In the genomic region with DNA sequence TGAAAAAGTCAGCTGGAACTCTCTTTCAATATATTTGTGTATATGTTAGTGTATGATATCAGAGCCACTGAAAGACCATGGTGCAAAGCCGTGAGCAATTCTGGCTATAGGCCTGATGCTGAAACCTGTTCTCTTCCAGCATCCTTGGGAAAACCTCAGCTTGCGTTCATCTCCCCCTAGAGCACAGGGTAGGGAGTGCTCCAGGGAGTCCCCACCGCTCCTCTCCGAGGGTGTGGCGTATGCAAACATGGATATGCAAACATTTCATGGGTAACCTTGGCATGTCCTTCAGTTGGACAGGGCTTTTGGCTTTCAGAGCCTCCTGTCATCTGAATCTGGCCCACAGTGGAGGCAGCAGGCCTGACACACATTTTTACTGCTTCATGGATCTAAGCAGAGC, we compare ENCODE assay signal across 23 mouse cellular contexts. TPM values are rescaled to one million over a fixed set of nuclear protein-coding genes. Genes with fewer than 3 reads are reported as not detected.
DNase-seq lines count a peak whose midpoint lies in the region; ATAC-seq and TF ChIP-seq lines count a peak whose summit lies in the region.
"Had no signal": no experiment of that assay in that cellular context is flagged by ENCODE, and none has a peak within 500 bp of the region (broad histone marks: within the 10 kb centered on the region; RNA-seq: fewer than 3 reads in every experiment).

No protein-coding gene starts in this region.

- H3K9me3 ChIP-seq in liver, embryonic 14.5 days (ENCODE audit: control insufficient read depth, low read length) = no peaks in the 10 kb centered on the region
- no peaks in the 10 kb centered on the region for H3K9me3 ChIP-seq in liver, postnatal 0 days (ENCODE audit: low read length)
- H3K9me3 ChIP-seq in E14TG2a.4 (ENCODE audit: low read length) = no peaks in the 10 kb centered on the region
- H3K9me3 ChIP-seq: embryonic facial prominence, embryonic 10.5 days; G1E; heart, embryonic 10.5 days; hindbrain, embryonic 15.5 days; kidney, embryonic 15.5 days; limb, embryonic 10.5 days had no signal

- DNase-seq in frontal cortex, adult 2 months (ENCODE audit: extremely low spot score in 1 of 2, low spot score in 1 of 2) = no peak
- no peak for DNase-seq in liver, embryonic 14.5 days (ENCODE audit: low read depth in 3 of 3, low spot score in 3 of 3)
- DNase-seq in liver, postnatal 0 days = no peak
- peak; percentile 69 for DNase-seq in brain, adult 2 months (ENCODE audit: low read depth, low spot score)
- DNase-seq in gastrocnemius, adult 2 months = no peak
- no peak for DNase-seq in gastrocnemius, postnatal 36 days
- DNase-seq: adrenal gland, postnatal 14 days; cerebellum, adult 9-11 months; heart, postnatal 4 days; kidney, postnatal 4 days; liver; thymus, postnatal 25 days had no signal

- TF ChIP-seq CTCF in liver, embryonic 14.5 days (IDR thresholded peaks at IDR 0.05; ENCODE audit: low read depth) = 0 out of 2 replicates have a peak, but pooled peaks have one; percentile 17
- no peak for TF ChIP-seq CTCF in liver, postnatal 0 days (IDR thresholded peaks at IDR 0.05; ENCODE audit: low read depth)
- TF ChIP-seq CTCF in E14TG2a.4 (conservative IDR thresholded peaks at IDR 0.05; ENCODE audit: low read length) = 0 out of 2 replicates have a peak, but pooled peaks have one; percentile 6
- TF ChIP-seq CTCF in gastrocnemius, adult 2 months (IDR thresholded peaks at IDR 0.05) = no peak

- no peak overlapping the region for H3K4me2 ChIP-seq in liver, embryonic 14.5 days (ENCODE audit: low read depth)
- H3K4me2 ChIP-seq in liver, postnatal 0 days (ENCODE audit: low read depth, low read length) = no peak overlapping the region
- H3K4me2 ChIP-seq: hindbrain, embryonic 15.5 days; kidney, embryonic 15.5 days; midbrain, embryonic 11.5 days had no signal

- no peaks in the 10 kb centered on the region for H3K36me3 ChIP-seq in liver, embryonic 14.5 days (replicated peaks; ENCODE audit: control insufficient read depth, insufficient read depth, low read depth)
- no peaks in the 10 kb centered on the region for H3K36me3 ChIP-seq in liver, postnatal 0 days (replicated peaks; ENCODE audit: insufficient read depth, low read length)
- H3K36me3 ChIP-seq in E14TG2a.4 (ENCODE audit: insufficient read depth, low read length) = no peaks in the 10 kb centered on the region
- H3K36me3 ChIP-seq: embryonic facial prominence, embryonic 10.5 days; G1E; heart, embryonic 10.5 days; kidney, embryonic 15.5 days; limb, embryonic 10.5 days had no signal

- no peak overlapping the region for H3K9ac ChIP-seq in liver, embryonic 14.5 days (replicated peaks)
- no peak overlapping the region for H3K9ac ChIP-seq in liver, postnatal 0 days (replicated peaks)
- H3K9ac ChIP-seq: hindbrain, embryonic 15.5 days; kidney, embryonic 15.5 days had no signal

- H3K4me3 ChIP-seq in liver, embryonic 14.5 days (ENCODE audit: insufficient read depth in 1 of 2, low read depth in 2 of 2, low read length in 2 of 2) = no peak overlapping the region
- H3K4me3 ChIP-seq in liver, postnatal 0 days (ENCODE audit: low read depth, low read length) = no peak overlapping the region
- no peak overlapping the region for H3K4me3 ChIP-seq in E14TG2a.4 (replicated peaks; ENCODE audit: low read length)
- no peak overlapping the region for H3K4me3 ChIP-seq in gastrocnemius, adult 2 months
- H3K4me3 ChIP-seq: embryonic facial prominence, embryonic 10.5 days; heart, embryonic 10.5 days; hindbrain, embryonic 15.5 days; kidney, embryonic 15.5 days; limb, embryonic 10.5 days had no signal

- 54% methylated on average over 5 of the region's 5 CpGs for WGBS in liver, embryonic 14.5 days (ENCODE audit: insufficient replicate concordance)
- WGBS in liver, postnatal 0 days (ENCODE audit: insufficient replicate concordance) = 71% methylated on average over 5 of the region's 5 CpGs

- TF ChIP-seq EP300 in liver, embryonic 14.5 days (IDR thresholded peaks at IDR 0.05; ENCODE audit: low read depth) = no peak
- no peak for TF ChIP-seq EP300 in liver, postnatal 0 days (IDR thresholded peaks at IDR 0.05; ENCODE audit: low read depth)

- intact Hi-C loops in gastrocnemius, adult 2 months (cut with DNase I) = no loop called here
- intact Hi-C loops in gastrocnemius, postnatal 36 days (cut with DNase I) = no loop called here

- peak; percentile 31; the same call in 1 of the 2 replicates for ATAC-seq in frontal cortex, adult (ENCODE audit: low TSS enrichment)
- no peak for ATAC-seq in liver, embryonic 14.5 days (ENCODE audit: insufficient read depth)
- ATAC-seq in liver, postnatal 0 days = no peak
- ATAC-seq: CD4-positive, CD25-positive, alpha-beta regulatory T cell, adult 4 months; intestine, embryonic 16.5 days had no signal

- no peaks in the 10 kb centered on the region for H3K27me3 ChIP-seq in liver, embryonic 14.5 days (ENCODE audit: control insufficient read depth, insufficient read depth, low read length)
- H3K27me3 ChIP-seq in liver, postnatal 0 days (ENCODE audit: insufficient read depth, low read length) = no peaks in the 10 kb centered on the region
- H3K27me3 ChIP-seq in E14TG2a.4 (ENCODE audit: insufficient read depth, low read length) = peaks cover 49% of the 10 kb centered on the region
- H3K27me3 ChIP-seq: hindbrain, embryonic 15.5 days; kidney, embryonic 15.5 days had no signal

- no peaks in the 10 kb centered on the region for H3K4me1 ChIP-seq in liver, embryonic 14.5 days (replicated peaks; ENCODE audit: control insufficient read depth in 2 of 2, insufficient read depth in 2 of 2, low read length in 1 of 2)
- no peaks in the 10 kb centered on the region for H3K4me1 ChIP-seq in liver, postnatal 0 days (ENCODE audit: insufficient read depth)
- H3K4me1 ChIP-seq in E14TG2a.4 (replicated peaks; ENCODE audit: low read depth, low read length) = peaks cover 61% of the 10 kb centered on the region

- no peak overlapping the region for H3K27ac ChIP-seq in liver, embryonic 14.5 days
- H3K27ac ChIP-seq in liver, postnatal 0 days (ENCODE audit: low read depth) = no peak overlapping the region
- no peak overlapping the region for H3K27ac ChIP-seq in gastrocnemius, adult 2 months
- H3K27ac ChIP-seq: embryonic facial prominence, embryonic 10.5 days; heart, embryonic 10.5 days; hindbrain, embryonic 15.5 days; kidney, embryonic 15.5 days; limb, embryonic 10.5 days had no signal

RNA-seq across cellular contexts. Expression of gene Cttn, which starts 56.2 kb away (rescaled TPM):
- 155 and 178 TPM in 2 replicates for polyA plus RNA-seq in frontal cortex, adult 2 months (2012; rRNA removed)
- 21.4 and 31.0 TPM in 2 replicates for polyA plus RNA-seq in liver, embryonic 14.5 days (2012; rRNA removed)
- 31.5 and 32.3 TPM in 2 replicates for polyA plus RNA-seq in liver, embryonic 14.5 days (2014; fragmentation: Nextera tagmentation; extraction: Ambion mirVana)
- 24.8 and 29.0 TPM in 2 replicates for polyA plus RNA-seq in liver, postnatal 0 days (2015; fragmentation: Nextera tagmentation; extraction: Ambion mirVana)
- 10 to 100 TPM; 16.3 to 20.7 TPM for total RNA-seq in gastrocnemius, adult 2 months (2021)
- 10 to 100 TPM; 15.7 to 17.9 TPM for total RNA-seq in gastrocnemius, postnatal 36 days (2021)

Comparison
In these comparisons a context has a peak if more than half of its experiments do, and no peak if none do; other contexts are left out.
1. CTCF ChIP-seq: peak in liver, embryonic 14.5 days (single experiment) and E14TG2a.4 (single experiment); none in liver, postnatal 0 days (single experiment) and gastrocnemius, adult 2 months (single experiment).